7 mouse cellular contexts compared by ENCODE assay signal in the genomic region with DNA sequence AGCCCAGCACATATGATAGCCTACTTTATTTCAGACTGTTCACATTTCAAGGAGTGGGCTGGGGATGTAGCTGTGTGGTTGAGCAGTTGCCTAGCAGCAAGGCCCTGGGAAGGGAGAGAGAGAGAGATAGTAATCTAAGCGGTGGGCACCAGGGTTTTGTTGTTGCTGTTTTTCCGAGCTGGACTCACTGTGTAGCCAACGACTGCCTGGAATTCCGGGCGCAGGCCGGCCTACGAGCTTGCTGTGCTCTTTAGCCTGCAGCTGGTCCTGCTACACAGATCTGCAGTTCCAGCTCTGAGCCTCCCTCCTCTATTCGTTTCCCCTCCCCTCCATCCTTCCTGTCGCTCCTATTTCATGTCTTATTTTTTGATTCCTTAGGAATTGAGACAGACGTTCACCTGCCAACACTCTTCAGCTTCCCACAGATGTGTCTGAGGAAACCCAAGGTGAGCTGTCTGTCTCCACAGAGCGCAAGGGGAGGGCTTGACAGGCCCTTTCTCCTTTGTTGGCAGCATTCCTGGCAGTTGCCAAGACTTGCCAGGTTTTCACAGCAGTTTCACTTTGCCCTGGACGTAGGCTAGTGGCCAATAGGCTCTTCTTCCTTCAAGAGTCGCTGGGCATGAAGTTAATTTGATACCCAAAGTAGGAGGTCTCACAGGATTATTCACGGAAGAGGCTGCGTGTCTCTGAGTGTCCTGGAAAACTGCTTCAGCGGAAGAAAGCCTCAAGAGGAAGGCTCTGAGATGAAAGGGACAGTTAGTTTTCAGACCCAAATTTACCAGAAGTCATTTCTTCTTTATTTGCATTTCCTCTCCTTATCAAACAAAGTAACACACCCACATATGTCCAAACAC. TPM values are rescaled to one million over a fixed set of nuclear protein-coding genes. Genes with fewer than 3 reads are reported as not detected.
DNase-seq lines count a peak whose midpoint lies in the region; ATAC-seq lines count a peak whose summit lies in the region.

No protein-coding gene starts in this region.

- ATAC-seq in forebrain, embryonic 11.5 days (replicated peaks; ENCODE audit: low FRiP score) = no peak; the same call in 1 of the 2 replicates
- ATAC-seq in hindbrain, embryonic 15.5 days (ENCODE audit: low FRiP score, low read depth) = peak; percentile 73
- no peak for ATAC-seq in stomach, embryonic 16.5 days (ENCODE audit: insufficient read depth, low FRiP score)

- H3K36me3 ChIP-seq in forebrain, embryonic 11.5 days (ENCODE audit: control insufficient read depth, insufficient read depth, low read length) = no peaks in the 10 kb centered on the region
- no peaks in the 10 kb centered on the region for H3K36me3 ChIP-seq in hindbrain, embryonic 15.5 days
- H3K36me3 ChIP-seq in midbrain, embryonic 10.5 days = no peaks in the 10 kb centered on the region
- no peaks in the 10 kb centered on the region for H3K36me3 ChIP-seq in stomach, embryonic 16.5 days (ENCODE audit: control insufficient read depth, insufficient read depth, low read length)

- no peaks in the 10 kb centered on the region for H3K9me3 ChIP-seq in forebrain, embryonic 11.5 days (ENCODE audit: control insufficient read depth, low read length)
- no peaks in the 10 kb centered on the region for H3K9me3 ChIP-seq in hindbrain, embryonic 15.5 days
- H3K9me3 ChIP-seq in midbrain, embryonic 10.5 days (replicated peaks) = no peaks in the 10 kb centered on the region
- no peaks in the 10 kb centered on the region for H3K9me3 ChIP-seq in stomach, embryonic 16.5 days (replicated peaks; ENCODE audit: control insufficient read depth, low read length)

- peak; percentile 89 for DNase-seq in Muller cell, postnatal 12 days (ENCODE audit: inconsistent ontology term)
- peak; percentile 78 for DNase-seq in brain, adult 2 months (ENCODE audit: low read depth, low spot score)
- DNase-seq in forebrain, embryonic 11.5 days (ENCODE audit: low spot score) = no peak
- DNase-seq in layer of hippocampus, postnatal 10 days (ENCODE audit: low spot score in 2 of 2) = peak; percentile 65
- DNase-seq in midbrain, embryonic 10.5 days (ENCODE audit: low spot score) = peak; percentile 55

- peaks cover 9% of the 10 kb centered on the region; the same call in 1 of the 2 replicates for H3K4me1 ChIP-seq in forebrain, embryonic 11.5 days (replicated peaks; ENCODE audit: control insufficient read depth, insufficient read depth, low read length)
- H3K4me1 ChIP-seq in hindbrain, embryonic 15.5 days (replicated peaks) = peaks cover 48% of the 10 kb centered on the region
- peaks cover 57% of the 10 kb centered on the region for H3K4me1 ChIP-seq in midbrain, embryonic 10.5 days
- H3K4me1 ChIP-seq in stomach, embryonic 16.5 days (ENCODE audit: control insufficient read depth, insufficient read depth, low read length) = peaks cover 55% of the 10 kb centered on the region

- peak overlapping the region; percentile 7 for H3K9ac ChIP-seq in forebrain, embryonic 11.5 days (ENCODE audit: low read length)
- no peak overlapping the region for H3K9ac ChIP-seq in hindbrain, embryonic 15.5 days
- H3K9ac ChIP-seq in stomach, embryonic 16.5 days (ENCODE audit: low read length) = peak overlapping the region; percentile 50; the same call in 1 of the 2 replicates

- no peak overlapping the region for H3K4me3 ChIP-seq in forebrain, embryonic 11.5 days (ENCODE audit: low read depth, low read length)
- H3K4me3 ChIP-seq in hindbrain, embryonic 15.5 days = no peak overlapping the region
- no peak overlapping the region for H3K4me3 ChIP-seq in midbrain, embryonic 10.5 days
- 0 out of 2 replicates have a peak overlapping the region, but pooled peaks have one; percentile 7 for H3K4me3 ChIP-seq in stomach, embryonic 16.5 days (replicated peaks; ENCODE audit: low read length)

- 39% methylated on average over 16 of the region's 16 CpGs for WGBS in forebrain, embryonic 11.5 days
- WGBS in hindbrain, embryonic 15.5 days = 18% methylated on average over 16 of the region's 16 CpGs
- WGBS in midbrain, embryonic 10.5 days = 30% methylated on average over 16 of the region's 16 CpGs
- WGBS in stomach, embryonic 16.5 days = 22% methylated on average over 16 of the region's 16 CpGs

- H3K4me2 ChIP-seq in forebrain, embryonic 11.5 days (ENCODE audit: low read depth, low read length, severe bottlenecking) = no peak overlapping the region
- peak overlapping the region; percentile 31 for H3K4me2 ChIP-seq in hindbrain, embryonic 15.5 days
- H3K4me2 ChIP-seq in stomach, embryonic 16.5 days (ENCODE audit: low read depth, low read length) = peak overlapping the region; percentile 34

- peak overlapping the region; percentile 41; the same call in 1 of the 2 replicates for H3K27ac ChIP-seq in forebrain, embryonic 11.5 days (ENCODE audit: low read depth, low read length)
- peak overlapping the region; percentile 69 for H3K27ac ChIP-seq in hindbrain, embryonic 15.5 days (replicated peaks)
- peak overlapping the region; percentile 67 for H3K27ac ChIP-seq in midbrain, embryonic 10.5 days (replicated peaks)
- H3K27ac ChIP-seq in stomach, embryonic 16.5 days (ENCODE audit: low read length) = peak overlapping the region; percentile 73

- no peaks in the 10 kb centered on the region for H3K27me3 ChIP-seq in forebrain, embryonic 11.5 days (ENCODE audit: control insufficient read depth, insufficient read depth, low read length)
- no peaks in the 10 kb centered on the region for H3K27me3 ChIP-seq in hindbrain, embryonic 15.5 days
- peaks cover 34% of the 10 kb centered on the region for H3K27me3 ChIP-seq in midbrain, embryonic 10.5 days (ENCODE audit: low read depth, poor library complexity, severe bottlenecking)
- no peaks in the 10 kb centered on the region for H3K27me3 ChIP-seq in stomach, embryonic 16.5 days (ENCODE audit: control insufficient read depth, insufficient read depth, low read length)

RNA-seq across cellular contexts. Expression of gene Nfkbia, which starts 28.2 kb away (rescaled TPM):
- 40.8 and 41.2 TPM in 2 replicates for polyA plus RNA-seq in forebrain, embryonic 11.5 days (2014; fragmentation: Nextera tagmentation; extraction: Ambion mirVana)
- polyA plus RNA-seq in hindbrain, embryonic 15.5 days (2015; fragmentation: Nextera tagmentation; extraction: Ambion mirVana) = 61.6 and 62.6 TPM in 2 replicates
- 10 to 100 TPM; 34.0 to 43.0 TPM for total RNA-seq in layer of hippocampus, postnatal 10 days (2021)
- polyA plus RNA-seq in midbrain, embryonic 10.5 days (2016; fragmentation: Nextera tagmentation; extraction: Ambion mirVana) = 39.0 and 43.8 TPM in 2 replicates
- 86.6 and 93.5 TPM in 2 replicates for polyA plus RNA-seq in stomach, embryonic 16.5 days (2015; fragmentation: Nextera tagmentation; extraction: Ambion mirVana)
